Mouse (Mus musculus) embryonic fibroblast, embryonic 13.5 days (primary cell): ENCODE data around the gene Tns1.

ENCODE experiments used
- CTCF ChIP-seq: IDR thresholded peaks from 2 replicates; pipeline ENCODE4 v1.5.1; 2011; ENCODE audit warnings: mild to moderate bottlenecking, control low read depth, low read length, moderate library complexity, borderline replicate concordance; ENCODE audit not compliant: insufficient read depth
- POLR2A ChIP-seq: IDR thresholded peaks from 2 replicates; pipeline ENCODE4 v1.6.1; 2011; ENCODE audit warnings: low read depth, mild to moderate bottlenecking, control low read depth, low read length, moderate library complexity

DNA sequence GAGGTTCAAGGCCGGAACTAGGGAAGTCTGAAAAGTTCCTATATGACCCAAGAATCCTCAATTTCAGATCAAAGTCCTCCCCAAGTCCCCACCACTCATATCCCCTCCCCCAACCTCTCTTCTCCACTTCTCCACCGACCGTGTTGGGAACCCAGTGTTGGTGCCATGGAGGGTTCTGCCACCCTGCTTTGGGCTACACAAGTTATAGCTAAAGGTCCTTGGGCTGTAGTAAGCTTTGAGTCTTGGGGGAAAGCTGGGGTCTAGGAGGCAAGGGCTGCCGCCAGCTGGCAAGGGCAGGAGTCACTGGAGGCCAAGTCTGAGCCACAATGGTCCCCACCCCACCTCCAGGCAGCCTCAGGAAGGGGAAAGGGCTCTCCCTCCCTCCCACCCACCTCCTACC lies 88.8 kb downstream of the Tns1 start:
- TF ChIP-seq CTCF (no peak), POLR2A (no peak)
